Mouse (Mus musculus) adrenal gland, postnatal 10 days (tissue): ENCODE measurements around the gene Cald1. TPM values are rescaled to one million over a fixed set of nuclear protein-coding genes. Genes with fewer than 3 reads are reported as not detected.

ENCODE experiments used
- DNase-seq: peaks from one replicate; pipeline ENCODE4 v3.0.0; 2021; ENCODE audit warnings: mixed read lengths
- total RNA-seq, 2 experiments: library from RNA; stranded (reverse); gene quantifications; 2 replicates each; pipeline ENCODE4 v1.2.3; 2021

Cald1 gene
- total RNA-seq, 2 experiments from 2014 or later: 80.8 to 90.5 TPM

- DNase-seq: no peak
Measured at GRCm38 (mm10) chr6:34613122-34613521, 14.8 kb downstream of the Cald1 start.

- no peak for DNase-seq
Measured at GRCm38 (mm10) chr6:34615419-34615818, 17.1 kb downstream of the Cald1 start.

- no peak for DNase-seq
Measured at GRCm38 (mm10) chr6:34619494-34619893, 21.2 kb downstream of the Cald1 start.

- no peak for DNase-seq
Measured at GRCm38 (mm10) chr6:34620242-34620641, 21.9 kb downstream of the Cald1 start.

GRCm38 (mm10) chr6:34622865-34623264 is 24.6 kb downstream of the Cald1 start:
- DNase-seq: no peak

- DNase-seq: no peak
Measured at GRCm38 (mm10) chr6:34623290-34623689, 25.0 kb downstream of the Cald1 start.

- no peak for DNase-seq
Measured at GRCm38 (mm10) chr6:34624536-34624935, 26.2 kb downstream of the Cald1 start.

- no peak for DNase-seq
Measured at GRCm38 (mm10) chr6:34626586-34627245, 28.4 kb downstream of the Cald1 start.

GRCm38 (mm10) chr6:34628131-34628530 is 29.8 kb downstream of the Cald1 start:
- no peak for DNase-seq

GRCm38 (mm10) chr6:34633776-34634175 is 35.5 kb downstream of the Cald1 start:
- no peak for DNase-seq

GRCm38 (mm10) chr6:34637588-34638438 is 39.5 kb downstream of the Cald1 start:
- no peak for DNase-seq

GRCm38 (mm10) chr6:34638667-34639066 is 40.4 kb downstream of the Cald1 start:
- no peak for DNase-seq

GRCm38 (mm10) chr6:34640226-34640625 is 41.9 kb downstream of the Cald1 start:
- no peak for DNase-seq

GRCm38 (mm10) chr6:34641081-34641480 is 42.8 kb downstream of the Cald1 start:
- no peak for DNase-seq

- no peak for DNase-seq
Measured at GRCm38 (mm10) chr6:34642075-34642547, 43.8 kb downstream of the Cald1 start.

GRCm38 (mm10) chr6:34648017-34648787 is 49.9 kb downstream of the Cald1 start:
- no peak for DNase-seq

GRCm38 (mm10) chr6:34651298-34651697 is 53.0 kb downstream of the Cald1 start:
- DNase-seq: no peak

- no peak for DNase-seq
Measured at GRCm38 (mm10) chr6:34655719-34656118, 57.4 kb downstream of the Cald1 start.

- DNase-seq: no peak
Measured at GRCm38 (mm10) chr6:34658791-34659190, 60.5 kb downstream of the Cald1 start.

GRCm38 (mm10) chr6:34660724-34661123 is 62.4 kb downstream of the Cald1 start:
- peak; percentile 32 for DNase-seq

GRCm38 (mm10) chr6:34662626-34663025 is 64.3 kb downstream of the Cald1 start:
- DNase-seq: no peak

- DNase-seq: no peak
Measured at GRCm38 (mm10) chr6:34664291-34664690, 66.0 kb downstream of the Cald1 start.

- no peak for DNase-seq
Measured at GRCm38 (mm10) chr6:34664749-34665148, 66.4 kb downstream of the Cald1 start.
